Mouse (Mus musculus) mature B cell (primary cell): ENCODE results near the gene Sept9.

Source experiments
- in situ Hi-C: fragments of 300-500 bp; cut with MboI; formaldehyde crosslinking; loops from 2 replicates; pipeline ENCODE4 v1.14.3; 2019

Gene Sept9

GRCm38 (mm10) chr11:117221182-117221581 is 21.7 kb downstream of the Sept9 start:
- in situ Hi-C loops, result no loop called here

- in situ Hi-C loops, result no loop called here
Observed at GRCm38 (mm10) chr11:117222899-117223298, 23.4 kb downstream of the Sept9 start.

GRCm38 (mm10) chr11:117224804-117225203 is 25.3 kb downstream of the Sept9 start:
- in situ Hi-C loops, result no loop called here

GRCm38 (mm10) chr11:117225531-117226213 is 26.2 kb downstream of the Sept9 start:
- in situ Hi-C loops, result no loop called here

GRCm38 (mm10) chr11:117226214-117226535 is 26.7 kb downstream of the Sept9 start:
- in situ Hi-C loops, result no loop called here

GRCm38 (mm10) chr11:117228139-117228538 is 28.7 kb downstream of the Sept9 start:
- in situ Hi-C loops, result no loop called here

- in situ Hi-C loops, result loop anchor here (5.0 kb wide), 1 partner anchor 126 kb away; no protein-coding TSS in a partner anchor
Observed at GRCm38 (mm10) chr11:117231551-117231950, 32.1 kb downstream of the Sept9 start.

- in situ Hi-C loops, result loop anchor here (5.0 kb wide), 1 partner anchor 125 kb away; no protein-coding TSS in a partner anchor
Observed at GRCm38 (mm10) chr11:117232032-117232431, 32.6 kb downstream of the Sept9 start.

GRCm38 (mm10) chr11:117232886-117233458 is 33.5 kb downstream of the Sept9 start:
- in situ Hi-C loops, result loop anchor here (5.0 kb wide), 1 partner anchor 124 kb away; no protein-coding TSS in a partner anchor

GRCm38 (mm10) chr11:117233818-117234217 is 34.4 kb downstream of the Sept9 start:
- in situ Hi-C loops, result loop anchor here (5.0 kb wide), 1 partner anchor 123 kb away; no protein-coding TSS in a partner anchor

- in situ Hi-C loops, result no loop called here
Observed at GRCm38 (mm10) chr11:117235086-117235897, 35.8 kb downstream of the Sept9 start.

GRCm38 (mm10) chr11:117235898-117236459 is 36.5 kb downstream of the Sept9 start:
- in situ Hi-C loops, result no loop called here

- in situ Hi-C loops, result no loop called here
Observed at GRCm38 (mm10) chr11:117238169-117238568, 38.7 kb downstream of the Sept9 start.

- in situ Hi-C loops, result no loop called here
Observed at GRCm38 (mm10) chr11:117239617-117240016, 40.2 kb downstream of the Sept9 start.

- in situ Hi-C loops, result no loop called here
Observed at GRCm38 (mm10) chr11:117240322-117240721, 40.9 kb downstream of the Sept9 start.

- in situ Hi-C loops, result no loop called here
Observed at GRCm38 (mm10) chr11:117240861-117241738, 41.6 kb downstream of the Sept9 start.

GRCm38 (mm10) chr11:117242339-117243084 is 43.1 kb downstream of the Sept9 start:
- in situ Hi-C loops, result no loop called here

- in situ Hi-C loops, result no loop called here
Observed at GRCm38 (mm10) chr11:117243536-117244290, 44.3 kb downstream of the Sept9 start.

- in situ Hi-C loops, result no loop called here
Observed at GRCm38 (mm10) chr11:117245041-117245725, 45.7 kb downstream of the Sept9 start.
